Comparison of ENCODE assay signal across 10 mouse cellular contexts in genomic region chr4:62285576-62285975, GRCm38 (mm10). TPM values are rescaled to one million over a fixed set of nuclear protein-coding genes. Genes with fewer than 3 reads are reported as not detected.
DNase-seq lines count a peak whose midpoint lies in the region; ATAC-seq and TF ChIP-seq lines count a peak whose summit lies in the region.
"Had no signal": no experiment of that assay in that cellular context is flagged by ENCODE, and none has a peak within 500 bp of the region (broad histone marks: within the 10 kb centered on the region; RNA-seq: fewer than 3 reads in every experiment).

No protein-coding gene starts in this region.

- H3K4me2 ChIP-seq in forebrain, embryonic 13.5 days: peak overlapping the region; percentile 82; the same call in 1 of the 2 replicates
- H3K4me2 ChIP-seq in liver, embryonic 15.5 days: peak overlapping the region; percentile 80

- H3K9ac ChIP-seq in forebrain, embryonic 13.5 days: no peak overlapping the region
- H3K9ac ChIP-seq in liver, embryonic 15.5 days: no peak overlapping the region

- intact Hi-C loops in left cerebral cortex, postnatal 10 days (cut with DNase I): loop anchor here (10.0 kb wide), 1 partner anchor 81 kb away; no protein-coding TSS in a partner anchor

- no peaks in the 10 kb centered on the region for H3K36me3 ChIP-seq in embryonic facial prominence, embryonic 10.5 days (replicated peaks)
- no peaks in the 10 kb centered on the region for H3K36me3 ChIP-seq in forebrain, embryonic 13.5 days (ENCODE audit: poor library complexity, severe bottlenecking)
- H3K36me3 ChIP-seq in liver, embryonic 15.5 days (replicated peaks): no peaks in the 10 kb centered on the region

- H3K27ac ChIP-seq in layer of hippocampus, adult 2 months: peak overlapping the region; percentile 89; the same call in 1 of the 2 replicates
- no peak overlapping the region for H3K27ac ChIP-seq in embryonic facial prominence, embryonic 10.5 days (replicated peaks)
- no peak overlapping the region for H3K27ac ChIP-seq in forebrain, embryonic 13.5 days
- H3K27ac ChIP-seq in liver, embryonic 15.5 days (replicated peaks): no peak overlapping the region

- H3K27me3 ChIP-seq in embryonic facial prominence, embryonic 10.5 days (replicated peaks; ENCODE audit: low read depth, poor library complexity, severe bottlenecking): no peaks in the 10 kb centered on the region
- no peaks in the 10 kb centered on the region for H3K27me3 ChIP-seq in forebrain, embryonic 13.5 days
- no peaks in the 10 kb centered on the region; the same call in 1 of the 2 replicates for H3K27me3 ChIP-seq in liver, embryonic 15.5 days
- H3K27me3 ChIP-seq: Patski had no signal

- no peaks in the 10 kb centered on the region for H3K9me3 ChIP-seq in embryonic facial prominence, embryonic 10.5 days
- H3K9me3 ChIP-seq in forebrain, embryonic 13.5 days (replicated peaks): no peaks in the 10 kb centered on the region
- no peaks in the 10 kb centered on the region for H3K9me3 ChIP-seq in liver, embryonic 15.5 days (replicated peaks)

- peak overlapping the region; percentile 74; the same call in 1 of the 2 replicates for H3K4me3 ChIP-seq in layer of hippocampus, adult 2 months
- H3K4me3 ChIP-seq in embryonic facial prominence, embryonic 10.5 days: 0 out of 2 replicates have a peak overlapping the region, but pooled peaks have one; percentile 73
- no peak overlapping the region for H3K4me3 ChIP-seq in forebrain, embryonic 13.5 days
- no peak overlapping the region for H3K4me3 ChIP-seq in liver, embryonic 15.5 days (replicated peaks)

- peaks cover 17% of the 10 kb centered on the region for H3K4me1 ChIP-seq in embryonic facial prominence, embryonic 10.5 days
- H3K4me1 ChIP-seq in forebrain, embryonic 13.5 days: peaks cover 15% of the 10 kb centered on the region
- peaks cover 21% of the 10 kb centered on the region for H3K4me1 ChIP-seq in liver, embryonic 15.5 days (replicated peaks)

- WGBS in embryonic facial prominence, embryonic 10.5 days: 76% methylated on average over 8 of the region's 8 CpGs
- 76% methylated on average over 8 of the region's 8 CpGs for WGBS in forebrain, embryonic 13.5 days
- 68% methylated on average over 8 of the region's 8 CpGs for WGBS in liver, embryonic 15.5 days (ENCODE audit: insufficient replicate concordance)

- no peak for TF ChIP-seq CTCF in layer of hippocampus, adult 2 months (conservative IDR thresholded peaks at IDR 0.05)

- 0 out of 2 replicates have a peak, but pooled peaks have one; percentile 9 for ATAC-seq in forebrain, embryonic 13.5 days
- ATAC-seq in liver, embryonic 15.5 days (ENCODE audit: insufficient read depth): no peak
- no peak for ATAC-seq in activated CD4-positive, CD25-positive, alpha-beta regulatory T cell, adult 4 months

- no peak for DNase-seq in layer of hippocampus, adult 2 months (ENCODE audit: low spot score in 2 of 2)
- no peak for DNase-seq in layer of hippocampus, postnatal 10 days (ENCODE audit: low spot score in 2 of 2)
- DNase-seq in embryonic facial prominence, embryonic 10.5 days (ENCODE audit: low spot score): no peak
- no peak for DNase-seq in left cerebral cortex, postnatal 10 days (ENCODE audit: extremely low spot score in 1 of 2, low spot score in 2 of 2)
- no peak for DNase-seq in layer of hippocampus, adult 11-12 months (ENCODE audit: low spot score)

RNA-seq across cellular contexts. Expression of gene Slc31a2, which starts 23.2 kb away (rescaled TPM):
- total RNA-seq in layer of hippocampus, adult 2 months (2021): 10 to 100 TPM in 1 of 2 experiments, 1 to 10 TPM in 1; 9.5 to 10.2 TPM
- 10 to 100 TPM in 1 of 2 experiments, 1 to 10 TPM in 1; 9.5 to 11.3 TPM for total RNA-seq in layer of hippocampus, postnatal 10 days (2021)
- 10.2 and 10.7 TPM in 2 replicates for polyA plus RNA-seq in embryonic facial prominence, embryonic 10.5 days (2016; fragmentation: Nextera tagmentation; extraction: Ambion mirVana)
- polyA plus RNA-seq in forebrain, embryonic 13.5 days (2015; fragmentation: Nextera tagmentation; extraction: Ambion mirVana): 8.0 and 8.1 TPM in 2 replicates
- polyA plus RNA-seq in liver, embryonic 15.5 days (2015; fragmentation: Nextera tagmentation; extraction: Ambion mirVana): 9.1 and 9.8 TPM in 2 replicates
- total RNA-seq in left cerebral cortex, postnatal 10 days (2021): 1 to 10 TPM; 8.5 to 9.4 TPM
- polyA plus RNA-seq in activated CD4-positive, CD25-positive, alpha-beta regulatory T cell, adult 4 months (2017; shearing (Covaris generic)): 1 to 10 TPM; 7.0 to 9.7 TPM

RNA-seq across cellular contexts. Expression of gene Zfp37, which starts 54.7 kb away (rescaled TPM):
- total RNA-seq in layer of hippocampus, adult 2 months (2021): 10 to 100 TPM; 26.0 to 26.3 TPM
- 10 to 100 TPM; 23.0 to 28.1 TPM for total RNA-seq in layer of hippocampus, postnatal 10 days (2021)
- 18.7 and 19.8 TPM in 2 replicates for polyA plus RNA-seq in embryonic facial prominence, embryonic 10.5 days (2016; fragmentation: Nextera tagmentation; extraction: Ambion mirVana)
- 19.8 and 20.5 TPM in 2 replicates for polyA plus RNA-seq in forebrain, embryonic 13.5 days (2015; fragmentation: Nextera tagmentation; extraction: Ambion mirVana)
- polyA plus RNA-seq in liver, embryonic 15.5 days (2015; fragmentation: Nextera tagmentation; extraction: Ambion mirVana): 0.31 and 0.43 TPM in 2 replicates
- total RNA-seq in left cerebral cortex, postnatal 10 days (2021): 10 to 100 TPM; 22.3 to 22.9 TPM
- polyA plus RNA-seq in activated CD4-positive, CD25-positive, alpha-beta regulatory T cell, adult 4 months (2017; shearing (Covaris generic)): not detected
- total RNA-seq: megakaryocyte-erythroid progenitor cell, adult 5-6 weeks had no signal

Comparison
In these comparisons a context has a peak if more than half of its experiments do, and no peak if none do; other contexts are left out.
1. H3K4me3 ChIP-seq: peak in layer of hippocampus, adult 2 months (single experiment) and embryonic facial prominence, embryonic 10.5 days (single experiment); none in forebrain, embryonic 13.5 days (single experiment) and liver, embryonic 15.5 days (single experiment).
2. RNA of gene Zfp37, which starts 54.7 kb away (polyA plus RNA-seq): 19.8 to 20.5 TPM in forebrain, embryonic 13.5 days and 18.7 to 19.8 TPM in embryonic facial prominence, embryonic 10.5 days; 0.31 to 0.43 TPM in liver, embryonic 15.5 days and not detected in activated CD4-positive, CD25-positive, alpha-beta regulatory T cell, adult 4 months; every median in the first group is over 10 times any median in the second.